Mouse (Mus musculus) bone marrow, adult 2 months (tissue): ENCODE measurements around the gene Vmn1r177.

Experiments used
- CTCF ChIP-seq: fragments of 200-500 bp; IDR thresholded peaks from 2 replicates; pipeline ENCODE4 v1.5.1; 2011; ENCODE audit warnings: low read length, control low read depth; ENCODE audit not compliant: control insufficient read depth, insufficient read depth
- POLR2A ChIP-seq: fragments of 200-500 bp; IDR thresholded peaks from 2 replicates; pipeline ENCODE4 v1.6.1; 2011; ENCODE audit warnings: low read depth, mild to moderate bottlenecking, control low read depth, low read length, borderline replicate concordance; ENCODE audit not compliant: control insufficient read depth

DNA sequence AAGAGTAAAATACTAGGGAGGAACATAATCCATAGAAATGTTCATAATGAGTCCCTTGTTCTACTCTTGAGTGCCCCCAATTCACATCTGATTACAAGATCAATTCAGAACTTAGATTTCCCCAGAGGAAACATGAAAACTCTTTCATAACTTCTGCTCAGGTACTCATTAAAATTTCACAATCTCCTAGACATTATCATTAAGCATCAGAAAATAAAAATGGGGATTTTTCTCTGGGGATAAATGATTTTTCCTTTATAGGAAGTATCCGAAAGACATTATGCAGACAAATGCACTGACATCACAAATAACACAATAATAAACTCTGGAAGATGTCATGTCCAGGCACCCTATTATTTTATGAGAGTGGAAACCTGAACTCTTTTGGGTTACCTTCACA is 25.5 kb upstream of the Vmn1r177 start, which contains the start of gene Vmn1r178:
- TF ChIP-seq CTCF = no peak
- no peak for TF ChIP-seq POLR2A
